Mouse (Mus musculus) small intestine, adult 2 months (tissue): ENCODE data around the gene Mlh1. TPM values are rescaled to one million over a fixed set of nuclear protein-coding genes. Genes with fewer than 3 reads are reported as not detected.

Experiments used
- H3K27ac ChIP-seq: fragments of 200-500 bp; 2 replicates; pipeline ENCODE4 v1.5.1; 2012; ENCODE audit warnings: low read depth, low read length, control low read depth, inconsistent platforms; ENCODE audit not compliant: insufficient read depth
- H3K27me3 ChIP-seq: fragments of 200-500 bp; 2 replicates; pipeline ENCODE4 v1.6.1; 2012; ENCODE audit warnings: mild to moderate bottlenecking, moderate library complexity, low read length, inconsistent platforms; ENCODE audit not compliant: control insufficient read depth, insufficient read depth
- H3K36me3 ChIP-seq: fragments of 200-500 bp; 2 replicates; pipeline ENCODE4 v1.6.1; 2012; ENCODE audit warnings: mild to moderate bottlenecking, low read length, control low read depth, inconsistent platforms; ENCODE audit not compliant: control insufficient read depth, insufficient read depth
- H3K4me1 ChIP-seq: fragments of 200-500 bp; 2 replicates; pipeline ENCODE4 v1.6.1; 2012; ENCODE audit warnings: low read length, inconsistent platforms, mixed read lengths; ENCODE audit not compliant: control insufficient read depth, insufficient read depth, insufficient read length
- H3K4me3 ChIP-seq: fragments of 200-500 bp; 2 replicates; pipeline ENCODE4 v1.5.1; 2012; ENCODE audit warnings: low read depth, mild to moderate bottlenecking, control low read depth, inconsistent platforms, low read length, moderate library complexity
- CTCF ChIP-seq: fragments of 200-500 bp; IDR thresholded peaks from 2 replicates; pipeline ENCODE4 v1.5.1; 2012; ENCODE audit warnings: low read depth, mild to moderate bottlenecking, control low read depth, inconsistent platforms, low read length, moderate library complexity, mixed read lengths; ENCODE audit not compliant: insufficient replicate concordance, insufficient read length; ENCODE audit errors: extremely low read depth
- POLR2A ChIP-seq: fragments of 200-500 bp; IDR thresholded peaks from 2 replicates; pipeline ENCODE4 v1.6.1; 2012; ENCODE audit warnings: low read depth, mild to moderate bottlenecking, control low read depth, inconsistent platforms, low read length, moderate library complexity
- WGBS: fragments of 180-500 bp; shearing (Covaris S2); methylation state at CpG from one replicate; pipeline ENCODE4 v1.1.7; 2018; 5-methylcytosine and 5-hydroxymethylcytosine counted together
- polyA plus RNA-seq: library from polyadenylated mRNA; depleted of rRNA; stranded (reverse); fragments of >200 nt; gene quantifications from 2 replicates; pipeline ENCODE4 v1.2.3, GENCODE M21; 2012; rRNA removed

Gene Mlh1
- polyA plus RNA-seq, 1 experiment: 5.1 TPM

GRCm38 (mm10) chr9:111186861-111187260 is 84.7 kb downstream of the Mlh1 start:
- Histone ChIP-seq H3K36me3 (peaks cover 27% of the 10 kb centered on the region), H3K4me1 (no peaks in the 10 kb centered on the region), H3K27ac (no peak overlapping the region), H3K4me3 (no peak overlapping the region), H3K27me3 (no peaks in the 10 kb centered on the region)
- WGBS: 87% methylated on average over 6 of the region's 6 CpGs
- TF ChIP-seq POLR2A: no peak
- TF ChIP-seq CTCF: no peak

GRCm38 (mm10) chr9:111184929-111185328 is 86.7 kb downstream of the Mlh1 start:
- Histone ChIP-seq H3K27ac (no peak overlapping the region), H3K4me1 (no peaks in the 10 kb centered on the region)

GRCm38 (mm10) chr9:111182176-111182575 is 89.4 kb downstream of the Mlh1 start:
- 73% methylated on average over 3 of the region's 3 CpGs for WGBS
- H3K4me3 ChIP-seq: no peak overlapping the region
- peaks cover 13% of the 10 kb centered on the region for H3K36me3 ChIP-seq
- no peak overlapping the region for H3K27ac ChIP-seq
- no peaks in the 10 kb centered on the region for H3K4me1 ChIP-seq
- TF ChIP-seq POLR2A (no peak), CTCF (no peak)
- no peaks in the 10 kb centered on the region for H3K27me3 ChIP-seq

More at GRCm38 (mm10) chr9:111184929-111185328, 86.7 kb downstream of the Mlh1 start:
- Histone ChIP-seq H3K36me3 (peaks cover 13% of the 10 kb centered on the region), H3K4me3 (no peak overlapping the region), H3K27me3 (no peaks in the 10 kb centered on the region)
- TF ChIP-seq CTCF (no peak), POLR2A (no peak)
- WGBS: 97% methylated on average over 4 of the region's 4 CpGs

- 95% methylated on average over 5 of the region's 5 CpGs for WGBS
- H3K27me3 ChIP-seq: no peaks in the 10 kb centered on the region
- TF ChIP-seq POLR2A: no peak
- no peak for TF ChIP-seq CTCF
- H3K4me1 ChIP-seq: no peaks in the 10 kb centered on the region; the same call in 1 of the 2 replicates
- peaks cover 10% of the 10 kb centered on the region for H3K36me3 ChIP-seq
- no peak overlapping the region for H3K4me3 ChIP-seq
- H3K27ac ChIP-seq: no peak overlapping the region
Measured at GRCm38 (mm10) chr9:111178971-111179370, 92.6 kb downstream of the Mlh1 start.

Other genes with a start within 250 kb of the Mlh1 start
- 1.8 and 3.4 TPM in 2 replicates for gene Ccrl2, start 214.3 kb downstream of the Mlh1 start, polyA plus RNA-seq
- gene Lrrfip2, start 154.2 kb downstream of the Mlh1 start, polyA plus RNA-seq: 3.7 and 15.3 TPM in 2 replicates
- 1.8 and 2.1 TPM in 2 replicates for gene Epm2aip1, start 138 bp upstream of the Mlh1 start, polyA plus RNA-seq
- gene Trank1, start 39.9 kb upstream of the Mlh1 start, polyA plus RNA-seq: 0.03 and 0.06 TPM in 2 replicates
- gene Dclk3, start 167.3 kb upstream of the Mlh1 start, polyA plus RNA-seq: 0.39 and 2.2 TPM in 2 replicates